Mouse (Mus musculus): ENCODE measurements at regions not wholly inside any gene's neighbourhood (a gene's known extent, or its start where the extent isn't known, plus 50 kb on each side); places are given as distances from the start of the nearest gene placed in this dataset.

DNA sequence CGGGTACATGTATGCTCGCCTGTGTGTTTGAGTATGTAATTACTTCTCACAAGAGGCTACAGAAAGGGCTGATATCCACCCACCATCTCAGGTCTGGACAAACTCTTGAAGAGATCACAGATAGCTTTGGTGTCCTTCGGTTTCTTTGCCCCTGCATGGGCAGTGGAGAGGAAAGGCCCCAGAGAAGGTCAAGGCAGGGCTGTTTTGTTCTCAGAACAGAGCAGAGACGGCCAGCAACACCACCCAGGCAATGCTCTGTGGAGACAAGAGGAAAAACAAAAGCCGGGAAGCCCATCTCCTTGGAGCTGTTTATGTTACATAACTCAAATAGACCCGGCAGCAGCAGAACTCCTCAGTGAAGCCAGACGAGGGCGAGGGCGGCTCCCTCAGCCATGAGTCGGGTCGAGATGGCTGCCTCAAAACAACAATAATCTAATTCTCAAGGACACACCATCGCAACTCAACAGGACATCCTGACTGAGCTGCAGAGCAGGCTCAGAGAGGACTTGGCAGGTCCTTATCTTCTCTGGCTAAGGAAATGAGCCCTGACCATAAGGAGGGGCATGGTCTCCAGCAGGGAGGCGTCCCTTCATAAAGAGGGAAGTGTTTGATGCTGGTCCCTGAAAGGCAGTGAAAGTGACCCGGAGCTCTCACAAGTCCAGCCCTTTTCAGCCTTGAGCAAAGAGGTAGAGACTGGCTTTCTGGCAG, 52.2 kb upstream of the Tarbp1 start:
- Histone ChIP-seq H3K4me3 (replicated peaks in 1 of 3; ENCODE audit: low read depth in 2 of 3, low read length in 2 of 3, poor library complexity in 1 of 3) (no peak overlapping the region), H3K27ac (ENCODE audit: insufficient read depth, low read depth) (no peak overlapping the region)
- no peak for DNase-seq (ENCODE audit: extremely low read depth)

DNA sequence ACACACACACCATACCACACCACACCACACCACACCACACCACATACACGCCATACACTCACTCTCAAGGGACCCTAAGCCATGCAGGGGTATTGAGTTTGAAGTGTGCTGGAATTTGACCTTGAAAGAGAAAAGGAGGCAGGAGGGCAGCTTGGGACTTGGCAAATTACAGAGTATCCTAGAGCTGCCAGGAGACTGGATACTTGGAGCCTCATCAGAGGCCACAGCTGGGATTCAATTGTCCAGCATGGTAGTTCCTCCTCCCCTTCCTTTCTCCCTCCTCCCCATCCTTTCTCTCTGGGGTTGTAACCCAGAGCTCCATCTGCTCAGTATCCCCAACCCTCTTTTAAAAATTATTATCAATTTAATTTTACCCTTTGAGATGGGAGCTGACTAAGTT, 50.7 kb upstream of the Tarbp1 start:
- in situ Hi-C loops (cut with MboI; ENCODE audit: low pct_ligation_motif_present, low pct_unique_long_range_greater_than_20kb, low sequenced_read_pairs), result no loop called here
- dilution Hi-C loops (cut with MboI; ENCODE audit: extremely low pct_ligation_motif_present, extremely low pct_unique_long_range_greater_than_20kb, low sequenced_read_pairs), result no loop called here
- H3K9me3 ChIP-seq (replicated peaks; ENCODE audit: low read length), result peaks cover 5% of the 10 kb centered on the region

More for the DNA sequence above, 52.2 kb upstream of the Tarbp1 start:
- no peaks in the 10 kb centered on the region for H3K79me2 ChIP-seq (replicated peaks; ENCODE audit: control insufficient read depth, extremely low read depth, insufficient read depth, poor library complexity, severe bottlenecking)
- no peak for TF ChIP-seq MEF2A (IDR thresholded peaks at IDR 0.05; ENCODE audit: borderline replicate concordance, low read depth, low read length)
- no peak for TF ChIP-seq JUND (conservative IDR thresholded peaks at IDR 0.05; ENCODE audit: low read depth, low read length)
- no peak for TF ChIP-seq CHD2 (IDR thresholded peaks at IDR 0.05; ENCODE audit: low read length)
- no peak for TF ChIP-seq TBP (conservative IDR thresholded peaks at IDR 0.05; ENCODE audit: low read depth, low read length)
- no peak for TF ChIP-seq GABPA (IDR thresholded peaks at IDR 0.05; ENCODE audit: insufficient replicate concordance, low read depth, low read length)
- TF ChIP-seq POLR2A (IDR thresholded peaks at IDR 0.05; ENCODE audit: low read depth, low read length), result no peak
- TF ChIP-seq ZC3H11A (IDR thresholded peaks at IDR 0.05; ENCODE audit: low read depth, low read length), result no peak
- no peak for TF ChIP-seq HCFC1 (IDR thresholded peaks at IDR 0.05; ENCODE audit: low read depth, low read length)
- no peaks in the 10 kb centered on the region for H3K27me3 ChIP-seq (replicated peaks)
- H3K9ac ChIP-seq (ENCODE audit: insufficient read depth, low read depth), result no peak overlapping the region
- peaks cover 18 to 37% of the 10 kb centered on the region in 2 experiments for H3K4me1 ChIP-seq (ENCODE audit: control insufficient read depth in 1 of 2, insufficient read depth in 2 of 2)
- in situ Hi-C loops (cut with MboI; ENCODE audit: low pct_ligation_motif_present, low pct_unique_long_range_greater_than_20kb, low sequenced_read_pairs), result no loop called here
- no peak overlapping the region for H3K4me2 ChIP-seq (ENCODE audit: insufficient read depth, low read depth, poor library complexity, severe bottlenecking)
- H3K36me3 ChIP-seq (replicated peaks in 1 of 2; ENCODE audit: control insufficient read depth in 1 of 2, insufficient read depth in 1 of 2, low read length in 1 of 2), result no peaks in the 10 kb centered on the region
- dilution Hi-C loops (cut with MboI; ENCODE audit: extremely low pct_ligation_motif_present, extremely low pct_unique_long_range_greater_than_20kb, low sequenced_read_pairs), result no loop called here
- H3K9me3 ChIP-seq (replicated peaks; ENCODE audit: low read length), result no peaks in the 10 kb centered on the region

More for the DNA sequence above, 50.7 kb upstream of the Tarbp1 start:
- DNase-seq (ENCODE audit: extremely low read depth), result no peak
- TF ChIP-seq MAFK (IDR thresholded peaks at IDR 0.05; ENCODE audit: insufficient replicate concordance, low read length), result no peak
- no peak for TF ChIP-seq USF2 (conservative IDR thresholded peaks at IDR 0.05; ENCODE audit: low read depth, low read length)
- TF ChIP-seq MXI1 (IDR thresholded peaks at IDR 0.05; ENCODE audit: low read depth, low read length), result no peak
- no peak for TF ChIP-seq E2F4 (IDR thresholded peaks at IDR 0.05; ENCODE audit: insufficient replicate concordance, low read depth, low read length)
- no peak overlapping the region for H3K4me2 ChIP-seq (ENCODE audit: insufficient read depth, low read depth, poor library complexity, severe bottlenecking)
- no peak overlapping the region for H3K9ac ChIP-seq (ENCODE audit: insufficient read depth, low read depth)
- H3K4me3 ChIP-seq (replicated peaks in 1 of 3; ENCODE audit: low read depth in 2 of 3, low read length in 2 of 3, poor library complexity in 1 of 3), result no peak overlapping the region
- H3K27ac ChIP-seq (ENCODE audit: insufficient read depth, low read depth), result no peak overlapping the region
- peaks cover 14 to 33% of the 10 kb centered on the region in 2 experiments for H3K4me1 ChIP-seq (ENCODE audit: control insufficient read depth in 1 of 2, insufficient read depth in 2 of 2)
- H3K36me3 ChIP-seq (replicated peaks in 1 of 2; ENCODE audit: control insufficient read depth in 1 of 2, insufficient read depth in 1 of 2, low read length in 1 of 2), result no peaks in the 10 kb centered on the region
- H3K27me3 ChIP-seq (replicated peaks), result no peaks in the 10 kb centered on the region
- H3K79me2 ChIP-seq (replicated peaks; ENCODE audit: control insufficient read depth, extremely low read depth, insufficient read depth, poor library complexity, severe bottlenecking), result no peaks in the 10 kb centered on the region

All from CH12.LX (cell line).